Mouse (Mus musculus) megakaryocyte, embryonic 14.5 days (primary cell): ENCODE results near the gene Gys2.

Experiments used
- FLI1 ChIP-seq: IDR thresholded peaks from 2 replicates; pipeline ENCODE4 v1.6.1; 2012; ENCODE audit warnings: low read length, inconsistent platforms, mixed read lengths
- GATA1 ChIP-seq: IDR thresholded peaks from 3 replicates; pipeline ENCODE4 v1.6.1; 2012; ENCODE audit warnings: mixed read lengths, low read length, inconsistent platforms, borderline replicate concordance

- no peak for TF ChIP-seq FLI1
- no peak for TF ChIP-seq GATA1
These were observed 58.3 kb downstream of the Gys2 start for GRCm38 (mm10) chr6:142414597-142414996.
